Mouse (Mus musculus) adrenal gland, adult 8-10 months (tissue): ENCODE measurements around the gene Alpk1. TPM values are rescaled to one million over a fixed set of nuclear protein-coding genes. Genes with fewer than 3 reads are reported as not detected.
A peak's percentile ranks its signal among the peaks of the same experiment; 100 is the strongest.

ENCODE experiments used
- DNase-seq: peaks from one replicate; pipeline ENCODE4 v3.0.0; 2022
- total RNA-seq, 4 experiments: library from RNA; stranded (reverse); gene quantifications; 2 replicates each; pipeline ENCODE4 v1.2.4; 2022

The Alpk1 gene
- 10 to 100 TPM; 11.8 to 21.1 (median 15.1) TPM for total RNA-seq

DNA sequence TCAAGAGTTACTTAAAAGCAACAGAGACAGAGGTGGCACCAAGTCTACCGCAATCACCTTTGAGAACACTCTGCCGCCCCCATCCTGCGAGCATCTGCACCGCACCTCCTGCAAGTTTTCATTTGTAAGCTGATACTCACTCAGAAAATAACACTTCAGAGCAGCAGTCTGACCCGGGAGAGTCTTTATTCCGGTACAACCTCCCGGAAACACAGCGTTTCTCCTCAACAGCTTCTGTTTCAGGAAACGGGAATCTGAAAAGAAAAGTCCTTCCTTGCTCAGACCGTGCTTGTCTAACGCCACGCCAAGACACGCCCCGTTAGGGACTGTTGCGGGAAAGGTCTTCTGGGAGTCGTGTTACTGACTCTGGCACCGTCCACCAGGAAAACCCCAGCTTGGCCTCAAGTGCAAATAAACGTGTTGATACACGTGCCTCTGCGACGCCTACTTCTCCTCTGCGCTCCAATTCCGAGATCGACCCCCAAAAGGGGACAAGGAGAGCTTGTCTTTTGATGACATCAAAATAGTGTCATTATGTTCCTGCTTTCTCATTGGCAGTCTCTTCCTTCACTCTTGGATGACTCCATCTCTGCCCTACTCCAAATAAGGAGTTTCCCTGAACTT is at the start of gene Alpk1:
Gene Alpk1, minus strand, starts transcription at position 507 of the 624 bp plus-strand sequence.
- peak; percentile 69 for DNase-seq

DNA sequence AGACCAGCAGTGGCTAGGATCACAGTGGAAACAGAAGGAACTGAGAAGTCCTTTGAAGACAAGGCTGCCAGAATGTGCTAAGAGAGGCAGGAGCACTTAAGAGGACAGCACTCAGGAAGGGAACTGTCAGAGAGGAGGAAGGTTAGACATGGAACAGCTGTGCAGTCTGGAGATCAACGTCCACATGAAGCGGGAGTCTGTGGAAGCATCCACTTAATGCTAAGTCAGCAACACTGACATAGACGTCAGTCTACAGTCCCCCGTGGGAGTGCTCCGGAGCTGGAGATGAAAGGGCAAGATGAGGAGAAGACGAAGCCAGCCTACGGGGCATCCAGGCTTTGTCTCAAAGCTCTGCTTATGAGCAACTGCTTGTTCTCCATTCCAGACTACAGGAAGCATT is 46.8 kb upstream of the Alpk1 start:
- no peak for DNase-seq

DNA sequence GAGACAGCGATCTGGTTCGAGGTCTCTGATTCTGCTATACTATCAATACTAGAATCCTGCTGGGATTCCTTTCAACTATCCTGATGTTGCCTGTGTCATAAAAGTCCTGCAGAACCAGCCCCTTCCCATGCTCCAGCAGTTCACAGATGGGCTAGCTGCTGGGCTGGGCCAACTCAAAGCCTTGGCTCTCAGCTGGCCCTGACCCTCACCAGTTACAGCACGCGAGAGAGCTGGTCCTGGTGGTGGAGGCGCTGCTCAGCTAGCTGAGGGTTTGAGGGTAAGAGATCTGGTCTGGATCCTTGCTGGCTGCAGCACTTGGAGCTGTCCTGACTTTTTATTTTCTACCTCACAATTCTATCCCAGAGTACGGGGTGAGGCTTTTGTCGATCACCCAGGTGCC is 46.2 kb upstream of the Alpk1 start:
- DNase-seq, result no peak

DNA sequence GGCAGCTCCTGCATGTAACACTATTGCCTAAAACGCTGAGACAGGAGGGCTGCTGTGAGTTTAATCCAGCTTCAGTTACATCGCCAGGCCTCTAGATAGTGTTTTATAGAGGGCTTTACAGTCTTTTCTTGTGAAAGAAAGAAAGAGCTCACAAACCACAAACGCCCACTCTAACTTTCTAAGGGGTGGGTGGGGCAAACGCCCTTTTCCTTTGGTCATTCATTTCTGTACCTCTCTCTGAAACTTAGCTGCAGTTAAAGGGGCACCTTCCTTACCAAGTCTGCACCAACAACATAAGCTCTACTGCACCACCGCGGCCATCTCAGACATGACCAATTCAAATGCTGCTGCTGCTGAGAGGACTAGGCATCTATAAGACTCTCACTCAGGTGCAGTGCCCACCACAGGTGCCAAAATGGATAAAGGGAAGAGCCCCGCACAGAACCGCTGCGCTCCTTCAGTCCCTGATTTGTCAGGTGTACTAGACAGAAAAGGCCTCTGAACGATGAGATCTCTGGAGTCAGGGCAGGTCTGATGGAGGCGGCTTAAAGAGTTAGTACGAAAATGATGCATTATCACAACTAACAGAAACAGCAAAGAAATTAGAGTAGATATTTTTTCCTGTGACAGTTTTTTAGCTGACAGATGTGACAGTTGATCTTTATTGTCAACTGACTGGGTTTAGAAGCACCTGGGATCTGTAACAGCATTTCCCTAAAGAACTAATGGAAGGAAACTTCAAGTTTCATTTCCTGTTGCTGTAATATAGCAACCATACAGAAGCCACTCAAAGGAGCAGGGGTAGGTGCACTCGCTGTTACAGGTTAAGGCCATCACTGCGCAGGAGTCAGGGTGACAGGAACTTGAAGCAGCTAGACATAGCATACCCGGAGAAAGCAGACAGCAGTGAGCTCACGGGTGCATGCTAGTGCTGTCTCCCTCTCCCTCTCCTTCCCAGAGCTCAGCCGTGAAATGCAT is 43.8 kb upstream of the Alpk1 start:
- DNase-seq, result no peak

DNA sequence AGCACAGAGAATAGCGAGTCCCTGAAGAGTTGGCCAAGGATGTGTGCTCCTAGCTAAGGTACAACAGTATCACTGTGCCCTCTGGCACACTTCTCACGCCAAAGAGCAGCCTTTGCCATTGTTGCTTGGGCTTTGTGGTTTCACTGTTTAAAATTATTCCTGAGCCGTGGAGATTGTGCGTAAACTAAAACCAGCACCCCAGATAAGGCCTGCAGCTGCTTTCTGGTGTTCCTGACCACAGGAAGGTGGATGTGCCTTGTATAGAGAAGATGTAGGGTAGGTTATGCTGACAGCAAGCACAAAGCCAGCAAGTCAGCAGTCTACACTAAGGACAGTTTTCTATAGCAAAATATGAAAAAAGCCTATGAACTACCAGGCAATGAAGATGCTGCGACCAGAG is 40.9 kb upstream of the Alpk1 start:
- no peak for DNase-seq

DNA sequence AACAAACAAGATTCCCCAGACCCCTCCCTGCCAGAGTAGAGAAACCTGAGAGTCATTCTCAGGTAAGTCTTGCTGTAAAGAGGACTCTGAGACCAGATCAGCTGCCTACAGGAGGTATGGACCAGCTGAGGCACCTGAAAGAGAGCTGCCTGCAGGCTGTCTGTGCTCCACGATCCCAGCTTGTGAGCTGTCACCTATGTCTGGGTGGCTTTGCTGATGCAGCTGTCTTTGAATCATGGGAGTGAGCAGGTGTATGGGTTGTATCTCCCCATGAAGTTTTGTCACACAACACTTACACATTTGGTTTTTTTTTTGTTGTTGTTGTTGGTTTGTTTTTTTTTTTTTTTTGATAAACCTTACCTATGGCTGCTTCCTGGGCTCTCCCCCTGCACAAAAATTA is 40.1 kb upstream of the Alpk1 start:
- DNase-seq, result no peak

DNA sequence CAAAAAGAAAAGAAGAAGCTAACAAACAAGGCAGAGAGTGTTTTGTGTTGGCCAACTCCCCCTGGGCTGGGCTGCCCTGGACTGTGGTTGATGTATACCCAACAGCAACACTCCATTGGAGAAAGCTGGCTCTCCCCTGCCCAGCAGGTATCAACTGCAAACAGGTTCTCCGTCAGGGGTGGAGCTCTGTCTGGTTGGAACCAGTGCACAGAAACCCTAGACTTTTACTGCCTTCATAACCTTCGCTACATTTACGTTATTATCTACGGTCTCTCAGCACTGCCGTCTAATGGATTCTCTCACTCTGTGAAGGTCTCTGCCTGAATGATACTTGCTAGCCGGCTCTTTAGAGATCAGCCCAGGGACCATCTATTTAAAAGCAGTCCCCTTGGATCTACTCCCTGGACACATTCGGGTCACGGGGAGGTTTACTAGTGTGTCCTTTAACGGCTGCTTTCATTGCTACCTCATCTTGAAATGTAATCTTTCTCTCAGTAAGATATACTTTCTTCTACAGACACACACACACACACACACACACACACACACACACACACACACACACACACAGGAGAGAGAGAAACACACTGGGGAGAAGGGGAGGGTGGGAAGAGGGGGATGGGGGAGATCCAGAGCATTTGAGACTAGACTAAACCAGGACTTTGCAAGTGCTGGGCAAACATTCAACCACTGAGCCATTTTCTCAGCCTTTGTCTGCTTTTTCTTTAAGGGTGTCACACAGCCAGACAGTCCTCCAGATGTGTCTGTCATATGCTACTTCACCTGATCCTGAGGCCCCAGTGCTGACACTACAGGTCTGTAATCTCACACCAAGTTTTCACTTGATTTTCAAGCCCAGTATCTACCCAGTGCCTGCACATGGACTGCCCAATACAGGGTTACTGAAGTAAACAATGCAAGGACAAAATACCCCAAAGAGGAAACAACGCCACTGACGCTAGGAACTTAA is 38.7 kb upstream of the Alpk1 start:
- DNase-seq, result no peak

DNA sequence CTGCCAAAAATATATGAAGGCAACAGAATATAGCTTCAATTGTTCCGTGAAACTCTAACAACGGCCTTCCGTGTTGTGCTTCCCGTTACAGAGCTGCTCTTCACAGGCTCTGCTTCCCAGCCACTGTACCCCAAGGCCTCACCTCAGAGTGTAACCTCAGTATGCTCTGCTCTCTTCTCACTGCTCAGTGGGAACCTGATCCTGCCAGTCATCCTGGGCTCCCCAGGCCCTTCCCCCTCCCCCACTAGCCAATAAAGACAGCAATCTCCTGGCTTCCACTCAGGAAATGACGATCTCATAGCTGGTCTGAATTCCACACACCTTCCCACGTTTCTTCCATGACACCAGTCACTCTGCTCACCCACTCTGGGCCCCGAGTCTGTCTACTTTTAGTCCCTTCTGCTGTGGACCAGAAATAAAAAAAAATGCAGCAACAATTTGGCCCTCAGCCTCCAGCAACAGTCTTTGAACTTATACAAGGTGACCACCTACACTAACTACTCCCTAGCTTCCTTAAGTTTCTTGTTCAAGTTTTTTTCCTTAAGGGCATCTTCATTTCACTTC is 36.9 kb upstream of the Alpk1 start:
- no peak for DNase-seq

DNA sequence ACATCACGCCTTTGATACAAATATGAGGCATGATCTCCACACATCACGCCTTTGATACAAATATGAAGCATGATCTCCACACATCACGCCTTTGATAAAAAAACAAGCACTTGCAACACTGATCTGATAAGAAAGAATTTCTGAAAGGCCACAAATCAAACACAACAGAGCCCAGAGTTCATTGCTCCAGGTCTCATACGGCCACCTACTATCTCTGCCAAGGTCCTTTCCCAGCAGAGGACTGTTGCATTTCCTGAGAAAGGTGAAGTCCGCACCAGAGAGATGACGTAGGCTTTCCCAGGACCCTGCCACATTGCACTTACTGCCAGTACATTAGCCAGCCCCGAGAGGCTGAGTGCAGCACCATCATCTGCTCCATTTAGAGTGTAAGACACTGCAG is 28.8 kb upstream of the Alpk1 start:
- no peak for DNase-seq

DNA sequence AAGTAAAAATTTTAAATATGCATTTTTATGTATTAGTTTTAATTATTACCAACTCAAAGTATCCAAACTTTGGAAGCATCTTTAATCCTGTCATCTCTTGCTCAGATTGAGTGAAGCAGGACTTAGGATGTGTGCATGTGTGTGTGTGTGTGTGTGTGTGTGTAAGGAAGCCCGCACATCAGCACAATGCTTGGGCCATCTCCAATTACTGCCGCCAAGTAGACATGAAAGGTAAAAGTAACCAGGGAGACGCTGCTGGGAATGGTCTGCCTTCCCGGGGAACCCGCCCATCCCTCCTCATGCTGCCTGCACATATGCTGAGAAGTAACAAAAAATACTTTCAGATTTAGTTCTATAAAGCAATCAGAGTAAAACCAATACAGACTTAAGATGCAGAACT is 27.5 kb upstream of the Alpk1 start:
- DNase-seq, result no peak

DNA sequence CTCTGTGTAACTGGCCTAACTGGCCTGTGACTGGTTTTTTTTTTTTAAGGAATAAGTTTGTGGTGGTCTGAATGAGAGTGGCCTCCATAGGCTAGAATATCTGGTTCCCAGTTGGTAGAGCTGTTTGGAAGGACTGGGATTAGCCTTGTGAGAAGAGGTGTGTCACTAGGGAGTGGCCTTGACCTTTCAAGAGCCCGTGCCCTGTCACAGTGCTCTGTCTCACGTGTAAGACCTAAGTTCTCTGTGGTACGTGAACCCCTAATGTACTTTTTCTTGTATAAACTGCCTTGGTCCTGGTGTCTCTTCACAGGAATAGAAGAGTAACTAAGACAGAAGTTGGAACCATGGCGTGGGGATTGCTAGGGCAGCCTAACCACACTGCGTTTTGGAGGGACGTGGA is 25.7 kb upstream of the Alpk1 start:
- no peak for DNase-seq

DNA sequence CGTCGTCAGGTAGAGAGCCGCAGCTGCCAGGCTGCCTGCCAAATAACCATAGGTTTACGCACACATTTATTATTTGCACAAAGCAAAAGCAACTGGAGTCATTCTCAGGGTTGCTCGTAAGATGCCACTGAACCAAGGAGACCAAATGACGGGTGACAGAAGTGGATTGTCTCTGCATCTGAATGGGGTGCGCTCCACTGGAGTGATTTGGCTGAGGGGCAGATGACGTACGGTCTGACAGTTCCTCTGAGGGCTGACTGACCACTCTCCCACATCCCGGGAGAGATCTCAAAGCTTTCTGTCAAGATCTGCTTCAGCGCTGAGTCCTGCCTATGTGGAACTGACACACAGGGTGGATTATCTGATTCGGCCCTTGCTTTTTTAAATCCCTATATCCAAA is 24.7 kb upstream of the Alpk1 start:
- DNase-seq, result no peak

DNA sequence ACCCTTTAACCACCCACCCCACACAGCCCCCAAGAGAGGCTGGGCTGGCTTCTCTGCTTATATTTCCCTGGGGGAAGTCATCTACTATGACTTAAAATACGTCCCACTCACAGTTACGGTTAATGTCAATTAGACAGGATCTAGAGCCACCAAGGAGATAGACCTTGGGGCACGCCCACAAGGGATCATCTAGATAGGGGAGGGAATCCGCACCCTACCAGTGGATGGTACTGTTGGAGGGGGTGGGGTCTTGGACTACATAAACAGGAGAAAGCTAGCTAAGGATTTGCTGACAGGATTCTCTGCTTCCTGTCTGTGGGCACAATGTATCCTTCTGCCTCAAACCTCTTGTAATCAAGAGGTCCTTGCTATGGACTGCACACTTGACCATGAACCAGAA is 24.1 kb upstream of the Alpk1 start:
- DNase-seq, result no peak

DNA sequence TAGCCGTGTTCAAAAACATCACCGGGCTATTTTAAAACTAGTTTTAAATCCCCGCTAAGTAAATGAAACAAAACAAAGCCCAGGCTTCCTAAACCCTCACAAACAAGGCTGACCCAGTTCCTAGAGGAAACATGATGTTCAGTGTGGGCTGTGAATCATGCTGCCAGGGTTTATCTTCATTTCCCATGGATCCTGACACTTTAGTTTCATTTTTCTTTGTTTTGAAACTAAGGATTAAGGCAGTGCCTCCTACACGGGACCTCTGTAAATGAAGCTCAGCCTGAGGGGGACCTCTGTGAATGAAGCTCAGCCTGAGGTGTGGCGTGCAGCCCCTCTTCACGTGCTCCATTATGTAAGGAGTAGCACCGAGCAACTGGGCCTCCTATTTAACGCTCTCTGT is 22.5 kb upstream of the Alpk1 start:
- DNase-seq, result no peak

DNA sequence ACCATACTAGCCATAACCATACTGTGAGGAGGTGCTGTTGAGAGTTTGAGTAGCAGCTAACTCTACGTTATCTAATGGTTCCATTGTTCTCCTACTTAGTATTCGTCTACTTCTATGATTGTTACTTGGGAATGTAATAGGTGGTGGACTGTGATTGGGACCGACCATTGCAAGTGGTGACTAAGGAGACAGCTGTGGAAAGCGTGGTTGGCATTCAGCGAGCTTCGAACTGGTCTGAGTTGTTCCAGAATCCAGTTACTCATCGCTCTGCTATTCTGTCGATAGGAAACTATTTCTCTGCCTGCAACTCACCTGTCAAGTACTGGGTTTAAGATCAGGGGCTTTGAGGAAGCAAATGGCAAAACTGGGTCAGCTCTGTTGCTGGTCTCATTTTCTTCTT is 20.8 kb upstream of the Alpk1 start:
- no peak for DNase-seq

DNA sequence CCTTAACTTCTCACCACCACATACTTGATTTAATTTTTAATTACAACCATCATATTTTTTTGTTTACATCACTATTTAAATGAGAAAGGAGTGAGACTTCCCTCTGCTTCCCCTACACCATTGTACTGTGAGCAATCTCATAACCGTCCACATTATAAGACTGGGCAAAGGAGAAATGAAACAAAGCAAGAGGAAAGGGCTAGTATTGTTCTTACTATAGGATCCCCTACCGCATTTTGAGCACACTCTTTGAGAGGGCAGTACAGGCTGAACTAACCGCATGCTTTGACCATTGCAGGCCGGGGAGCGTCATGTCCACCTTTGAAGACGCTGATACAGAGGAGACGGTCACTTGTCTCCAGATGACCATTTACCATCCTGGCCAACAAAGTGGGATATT is 15.9 kb upstream of the Alpk1 start:
- DNase-seq, result no peak

DNA sequence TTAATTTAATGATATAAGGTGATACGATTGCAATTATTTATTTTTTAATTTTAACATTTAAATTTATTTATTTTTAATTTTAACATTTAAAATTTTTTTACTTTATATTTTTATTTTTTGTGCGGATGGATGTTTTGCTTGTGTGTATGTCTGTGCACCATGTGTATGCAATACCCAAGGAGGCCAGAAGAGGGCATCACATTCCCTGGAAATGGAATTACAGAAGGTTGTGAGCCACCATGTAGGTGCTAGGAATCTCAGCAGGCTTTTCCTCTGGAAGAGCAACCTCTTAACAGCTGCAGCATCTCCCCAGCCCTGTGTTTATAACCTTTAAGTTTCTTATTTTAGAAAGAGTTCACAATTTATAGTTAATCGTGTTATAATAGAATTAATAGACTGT is 15.4 kb upstream of the Alpk1 start:
- no peak for DNase-seq

DNA sequence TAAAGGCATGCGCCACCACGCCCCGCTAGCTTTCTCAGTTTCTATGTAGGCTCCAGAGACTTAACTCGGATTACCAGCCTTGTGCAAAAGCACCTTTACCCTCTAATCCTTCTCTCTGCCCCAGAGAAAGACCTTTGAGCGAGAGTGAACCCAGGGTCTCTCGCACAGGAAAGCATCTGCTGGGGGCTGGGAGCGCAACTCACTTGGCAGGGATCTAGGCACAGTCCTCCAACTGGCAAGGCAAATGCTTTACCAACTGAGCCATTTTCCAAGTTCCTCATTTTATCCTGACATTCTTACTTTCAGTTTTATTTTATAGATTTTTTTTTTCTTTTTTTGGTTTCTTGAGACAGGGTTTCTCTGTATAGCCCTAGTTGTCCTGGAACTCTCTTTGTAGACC is 12.7 kb upstream of the Alpk1 start:
- no peak for DNase-seq

DNA sequence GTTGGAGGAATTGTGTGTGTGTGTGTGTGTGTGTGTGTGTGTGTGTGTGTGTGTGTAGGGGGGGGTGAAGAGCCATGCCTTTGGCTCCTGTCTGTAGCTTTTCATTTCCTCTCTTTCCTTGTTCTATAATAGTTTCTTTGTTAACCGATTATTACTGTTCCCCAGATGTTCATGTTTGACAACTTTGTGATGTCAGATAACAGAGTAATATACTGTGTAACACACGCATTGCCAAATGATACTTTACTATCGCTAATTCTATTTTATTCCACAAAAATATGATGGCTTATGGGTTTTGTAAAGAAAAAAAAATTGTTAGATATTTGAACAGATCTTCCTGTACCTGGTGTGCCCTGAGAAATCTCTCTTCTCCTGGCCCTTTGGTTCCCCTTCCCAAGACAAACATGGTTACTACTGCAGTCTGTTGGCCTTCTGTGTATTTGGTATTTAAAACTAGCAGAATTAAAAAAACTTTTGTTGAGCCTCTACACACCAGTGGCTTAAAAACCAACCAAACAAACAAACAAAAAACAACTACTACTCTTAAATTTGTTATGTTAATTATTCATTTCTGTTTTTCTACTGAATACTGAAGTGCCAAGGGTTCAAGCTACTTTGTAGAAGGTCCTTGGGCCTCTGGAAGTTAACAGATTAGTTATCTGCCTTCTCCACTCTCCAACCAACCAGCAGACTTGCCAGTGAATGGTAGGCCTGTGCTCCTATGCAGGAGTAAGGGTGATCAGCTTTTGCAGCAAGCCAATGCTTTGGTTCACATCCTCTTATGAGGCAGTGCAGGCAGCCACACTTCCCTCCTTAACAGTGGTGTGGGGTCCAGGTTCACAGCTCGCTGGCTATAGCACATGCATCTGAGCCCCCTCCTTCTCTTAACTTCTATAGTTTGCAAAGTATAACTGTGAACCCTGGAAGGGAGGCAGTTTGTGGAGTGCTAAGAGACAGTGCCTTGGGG is 11.6 kb upstream of the Alpk1 start:
- no peak for DNase-seq

DNA sequence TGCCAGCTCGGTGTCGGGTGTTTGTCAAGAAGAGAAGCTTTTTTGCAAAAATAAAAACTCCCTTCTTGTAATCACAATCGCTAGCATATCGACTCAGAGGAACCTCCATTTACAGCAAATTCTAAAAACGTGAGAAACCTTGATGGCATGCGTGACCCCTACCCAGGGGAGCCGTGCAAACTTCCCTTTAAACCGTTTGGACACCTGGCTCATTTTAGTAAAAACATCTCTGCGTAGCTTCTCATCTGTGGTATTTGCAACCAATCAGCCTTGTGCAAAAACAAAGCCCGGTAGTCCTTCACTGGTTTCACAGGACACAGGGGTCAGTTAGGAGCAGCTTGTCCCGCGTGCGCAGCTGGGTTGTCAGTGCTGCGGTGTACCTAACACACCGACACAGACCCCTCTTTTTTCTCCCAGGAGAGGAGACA is 10.7 kb upstream of the Alpk1 start:
- DNase-seq, result no peak
